Mouse (Mus musculus) brown adipose tissue, adult 24 weeks (tissue): ENCODE measurements around the gene Papss1. TPM values are rescaled to one million over a fixed set of nuclear protein-coding genes. Genes with fewer than 3 reads are reported as not detected.

ENCODE experiments used
- H3K27ac ChIP-seq: fragments of 200-500 bp; replicated peaks from 2 replicates; pipeline ENCODE4 v1.5.1; 2012; ENCODE audit warnings: low read depth, mild to moderate bottlenecking, low read length
- H3K4me1 ChIP-seq: fragments of 200-500 bp; 2 replicates; pipeline ENCODE4 v1.6.1; 2012; ENCODE audit warnings: low read length, mixed read lengths; ENCODE audit not compliant: control insufficient read depth, insufficient read depth, insufficient read length
- H3K4me3 ChIP-seq: fragments of 200-500 bp; 2 replicates; pipeline ENCODE4 v1.5.1; 2012; ENCODE audit warnings: low read depth, mild to moderate bottlenecking, low read length, moderate library complexity; ENCODE audit not compliant: insufficient read depth
- polyA plus RNA-seq: library from polyadenylated mRNA; stranded (reverse); fragments of >200 nt; gene quantifications from 2 replicates; pipeline ENCODE4 v1.2.4, GENCODE M21; 2012; ENCODE audit not compliant: missing spikeins, insufficient read depth, insufficient read length

Gene Papss1
- polyA plus RNA-seq, 1 experiment: 22.6 TPM

DNA sequence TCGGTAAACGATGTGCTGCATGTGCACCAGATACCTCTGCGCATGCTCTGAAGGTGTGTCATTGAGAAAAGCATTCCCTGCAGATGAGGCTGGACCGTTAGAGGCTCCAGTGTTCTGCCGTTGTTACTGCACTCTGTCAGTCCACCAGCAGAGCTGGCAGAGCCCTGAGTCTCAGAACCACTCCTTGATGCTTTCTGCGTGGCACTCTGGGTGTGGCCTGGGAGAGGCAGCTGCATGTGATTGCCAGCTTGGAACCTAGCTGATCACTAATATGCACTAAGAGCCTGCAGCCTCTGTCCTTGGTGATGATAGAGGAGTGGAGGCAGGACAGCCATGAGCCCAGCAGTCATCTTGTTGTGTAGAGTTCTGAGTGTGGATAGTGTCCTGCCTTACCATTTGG is 43.5 kb downstream of the Papss1 start:
- Histone ChIP-seq H3K27ac (no peak overlapping the region), H3K4me1 (peaks cover 2% of the 10 kb centered on the region; the same call in 1 of the 2 replicates)

DNA sequence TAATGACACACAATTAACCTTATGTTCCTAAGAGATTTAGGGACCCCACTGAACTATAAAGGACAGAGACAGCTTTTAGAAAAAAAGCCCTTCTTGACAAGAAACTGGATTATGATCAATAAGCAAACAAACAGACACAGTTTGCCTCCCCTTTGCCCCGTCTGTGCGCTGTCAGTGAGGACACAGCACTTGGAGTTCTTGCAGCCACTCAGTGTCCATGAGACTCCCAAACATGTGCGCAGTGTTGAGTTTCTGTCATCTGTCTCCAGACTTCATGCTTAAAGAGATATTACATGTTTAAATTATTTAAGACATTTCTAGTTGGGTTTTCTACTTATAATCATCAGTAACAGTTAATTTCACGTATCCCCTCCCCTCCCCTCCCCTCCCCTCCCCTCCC is 45.1 kb downstream of the Papss1 start:
- H3K4me3 ChIP-seq: no peak overlapping the region
- H3K4me1 ChIP-seq: peaks cover 2% of the 10 kb centered on the region; the same call in 1 of the 2 replicates
- no peak overlapping the region for H3K27ac ChIP-seq

More for the DNA sequence above, 43.5 kb downstream of the Papss1 start:
- H3K4me3 ChIP-seq: no peak overlapping the region

DNA sequence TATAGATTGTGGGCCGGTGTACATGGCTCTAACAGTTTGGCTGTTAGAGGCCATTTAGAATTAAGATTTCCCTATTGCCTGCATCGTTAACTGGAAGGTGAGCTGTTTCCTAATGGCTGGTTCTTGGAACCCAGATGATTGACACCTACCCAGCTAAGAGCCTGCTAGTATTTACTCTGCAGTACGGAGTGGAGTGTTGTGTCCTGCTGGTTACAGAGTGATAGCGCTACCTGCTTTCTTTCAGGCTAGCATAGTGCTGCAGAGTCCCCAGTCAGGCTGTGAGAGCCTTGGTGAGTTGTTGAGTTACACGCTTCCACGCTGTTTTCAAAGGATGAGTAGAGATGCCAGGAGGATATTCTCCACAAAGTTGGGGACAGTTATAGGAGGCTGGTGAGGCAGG is 46.0 kb downstream of the Papss1 start:
- H3K4me3 ChIP-seq: no peak overlapping the region
- H3K27ac ChIP-seq: no peak overlapping the region
- peaks cover 2% of the 10 kb centered on the region; the same call in 1 of the 2 replicates for H3K4me1 ChIP-seq

DNA sequence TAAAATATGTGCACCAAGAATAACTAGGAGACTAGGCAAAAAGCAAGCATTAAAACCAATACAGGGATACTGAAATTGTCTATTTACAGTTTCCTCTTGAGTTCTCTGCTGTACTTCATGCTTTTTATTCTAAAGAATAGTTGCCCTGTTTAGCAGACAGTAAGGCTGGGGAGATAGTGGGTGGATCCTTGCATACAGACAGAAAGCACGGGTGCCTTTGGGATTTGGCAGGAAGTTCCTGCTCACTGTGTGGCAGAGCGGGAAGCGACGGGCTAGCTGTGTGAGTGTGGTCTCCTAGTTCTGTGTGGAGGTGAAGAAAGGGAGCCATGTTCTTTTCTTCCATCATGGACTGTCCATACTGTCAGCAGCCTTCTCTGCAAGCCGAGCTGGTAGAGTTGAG is 48.3 kb downstream of the Papss1 start:
- no peak overlapping the region for H3K27ac ChIP-seq
- H3K4me3 ChIP-seq: no peak overlapping the region
- peaks cover 2% of the 10 kb centered on the region; the same call in 1 of the 2 replicates for H3K4me1 ChIP-seq

DNA sequence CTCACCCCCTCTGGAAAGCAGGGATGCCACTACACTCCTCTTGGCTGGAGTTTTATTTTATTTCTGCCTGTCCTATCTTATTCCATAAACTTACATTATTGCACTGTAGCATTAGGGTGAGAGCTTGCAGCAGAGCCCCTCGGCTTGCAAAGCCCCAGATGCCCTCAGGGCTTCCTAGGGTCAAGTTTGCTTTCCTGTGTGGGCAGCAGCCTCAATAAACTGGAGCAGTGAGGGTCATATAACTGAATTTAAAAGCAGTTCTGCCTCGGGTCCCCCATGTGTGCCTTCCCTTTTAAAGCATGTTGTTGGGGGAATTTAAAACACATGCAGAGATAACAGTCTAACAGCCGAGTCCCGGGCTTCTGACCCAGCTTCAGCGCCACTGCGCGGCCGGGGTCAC is 49.5 kb downstream of the Papss1 start:
- Histone ChIP-seq H3K27ac (no peak overlapping the region), H3K4me1 (peaks cover 2% of the 10 kb centered on the region; the same call in 1 of the 2 replicates), H3K4me3 (no peak overlapping the region)

DNA sequence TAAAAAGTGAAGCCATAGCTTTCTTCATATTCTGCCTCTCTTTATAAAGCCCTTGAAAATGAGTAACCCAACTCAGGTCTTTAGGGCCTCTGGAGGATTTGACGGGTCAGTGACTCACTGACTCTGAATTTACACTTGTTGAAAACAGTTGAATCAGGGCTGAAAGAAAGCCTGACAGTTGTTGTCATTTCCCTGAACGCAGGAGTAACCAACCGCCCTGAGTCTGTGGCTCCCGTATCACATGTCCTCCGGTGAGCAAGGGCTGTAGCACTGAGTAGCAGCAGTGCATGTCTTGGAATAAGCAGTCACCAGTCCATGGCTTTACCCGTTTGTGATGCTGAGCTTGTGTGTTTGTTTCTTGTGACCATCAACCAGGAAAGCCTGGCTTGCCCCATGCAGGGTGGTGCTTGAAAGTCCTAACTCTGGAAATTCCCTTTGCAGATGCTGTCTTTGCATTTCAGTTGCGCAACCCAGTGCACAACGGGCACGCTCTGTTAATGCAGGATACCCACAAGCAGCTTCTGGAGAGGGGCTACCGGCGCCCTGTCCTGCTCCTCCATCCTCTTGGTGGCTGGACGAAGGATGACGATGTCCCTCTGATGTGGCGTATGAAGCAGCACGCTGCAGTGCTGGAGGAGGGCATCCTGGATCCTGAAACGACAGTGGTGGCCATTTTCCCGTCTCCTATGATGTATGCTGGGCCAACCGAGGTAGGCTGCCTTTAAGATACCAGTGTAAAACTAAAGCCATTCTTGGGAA is 54.2 kb downstream of the Papss1 start:
- no peak overlapping the region for H3K4me3 ChIP-seq
- H3K27ac ChIP-seq: no peak overlapping the region
- no peaks in the 10 kb centered on the region for H3K4me1 ChIP-seq

DNA sequence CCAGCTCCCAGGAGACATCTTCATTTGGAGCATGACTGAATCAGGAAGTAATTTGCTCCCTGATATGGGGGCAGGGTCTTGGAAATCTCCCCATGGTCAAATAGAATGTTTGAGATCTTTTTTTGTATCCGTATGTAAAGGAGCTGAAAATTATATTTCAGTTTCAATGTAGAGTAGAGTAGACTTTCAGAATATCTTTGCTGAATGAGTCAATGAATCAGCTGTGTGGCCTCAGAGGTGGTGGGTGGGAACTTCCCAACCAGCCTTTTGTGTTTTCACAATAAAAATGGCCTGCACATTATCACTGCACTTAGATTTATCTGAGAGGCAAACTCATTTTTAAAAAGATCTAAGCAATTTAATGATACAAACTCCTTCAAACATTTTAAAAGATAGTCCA is 58.6 kb downstream of the Papss1 start:
- no peak overlapping the region for H3K4me3 ChIP-seq
- H3K27ac ChIP-seq: no peak overlapping the region
- no peaks in the 10 kb centered on the region for H3K4me1 ChIP-seq

DNA sequence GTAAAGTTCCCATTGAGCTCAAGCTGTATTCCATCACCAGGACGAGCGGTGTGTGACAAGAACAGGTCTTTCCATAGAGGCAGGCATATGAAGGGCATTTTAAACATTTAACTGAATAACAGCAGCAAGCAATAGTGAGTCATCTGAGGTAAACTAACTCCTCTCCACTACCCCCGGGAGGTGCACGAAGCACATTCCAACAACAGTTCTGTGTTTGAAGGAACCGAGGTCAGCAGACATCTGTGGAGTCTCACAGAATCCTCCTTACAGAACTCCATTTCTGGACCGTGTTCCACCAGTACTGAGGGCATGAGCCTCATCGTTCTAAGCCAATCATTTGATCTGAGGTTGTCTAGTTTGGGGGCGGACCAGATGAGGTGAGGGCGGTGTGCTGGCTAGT is 59.5 kb downstream of the Papss1 start:
- no peak overlapping the region for H3K27ac ChIP-seq
- no peak overlapping the region for H3K4me3 ChIP-seq
- H3K4me1 ChIP-seq: no peaks in the 10 kb centered on the region

DNA sequence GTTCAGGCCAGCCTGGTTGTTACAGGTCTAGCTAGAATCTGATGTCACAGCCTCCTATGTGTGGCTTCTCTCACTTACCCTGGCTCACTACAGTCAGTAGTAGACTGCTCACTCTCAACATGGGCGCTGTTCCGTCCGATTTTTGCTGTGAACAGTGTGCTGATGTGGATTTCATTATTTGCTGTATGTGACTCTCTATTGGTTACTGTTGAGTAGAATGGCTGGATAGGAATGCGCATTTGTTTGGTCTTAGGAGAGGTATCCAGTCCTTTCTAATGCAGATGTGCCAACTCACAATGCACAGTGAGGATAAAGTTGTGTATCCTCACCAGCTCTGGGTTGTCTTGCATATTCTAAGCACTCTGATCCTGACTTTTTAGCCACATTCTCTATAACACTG is 62.9 kb downstream of the Papss1 start:
- Histone ChIP-seq H3K27ac (no peak overlapping the region), H3K4me1 (peaks cover 2% of the 10 kb centered on the region; the same call in 1 of the 2 replicates), H3K4me3 (no peak overlapping the region)

DNA sequence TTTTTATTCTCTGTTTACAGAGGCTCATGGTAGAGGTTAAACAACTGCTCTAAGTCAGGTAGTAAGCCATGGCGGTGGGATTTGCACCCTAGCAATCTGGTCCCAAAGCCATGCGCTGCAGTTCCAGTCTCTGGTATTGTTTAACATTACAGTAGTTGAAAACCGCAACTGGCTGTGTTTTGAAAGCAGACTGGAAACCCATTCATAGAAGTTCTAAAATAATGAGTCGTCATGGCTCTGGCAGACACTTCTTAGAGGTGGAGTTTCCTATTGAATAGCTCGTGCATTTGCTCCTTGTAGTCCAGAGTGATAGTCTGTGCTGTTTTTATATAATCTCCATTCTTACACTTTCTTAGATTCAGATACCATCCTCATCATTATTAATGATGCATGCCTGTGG is 63.7 kb downstream of the Papss1 start:
- peaks cover 2% of the 10 kb centered on the region; the same call in 1 of the 2 replicates for H3K4me1 ChIP-seq
- H3K4me3 ChIP-seq: no peak overlapping the region
- H3K27ac ChIP-seq: no peak overlapping the region

DNA sequence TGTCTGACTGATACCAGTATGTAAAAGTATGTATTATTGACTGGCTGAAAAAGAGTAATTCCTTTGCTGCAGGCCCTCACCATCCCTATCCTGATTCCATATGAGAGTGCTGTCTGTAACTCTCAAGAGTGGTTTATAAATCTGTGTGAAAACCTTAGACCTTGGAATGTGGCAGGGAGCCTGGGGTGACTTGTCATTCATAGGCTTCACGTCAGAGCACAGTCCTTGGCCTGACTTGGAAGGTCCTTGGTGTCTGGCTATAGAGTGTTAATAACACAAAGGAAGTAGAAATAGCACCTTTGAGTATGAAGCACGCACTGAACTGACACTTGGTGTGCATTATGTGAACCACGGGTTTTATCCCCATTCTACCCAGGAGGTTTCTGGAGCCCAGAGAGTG is 64.4 kb downstream of the Papss1 start:
- no peak overlapping the region for H3K4me3 ChIP-seq
- H3K27ac ChIP-seq: no peak overlapping the region
- peaks cover 2% of the 10 kb centered on the region; the same call in 1 of the 2 replicates for H3K4me1 ChIP-seq

DNA sequence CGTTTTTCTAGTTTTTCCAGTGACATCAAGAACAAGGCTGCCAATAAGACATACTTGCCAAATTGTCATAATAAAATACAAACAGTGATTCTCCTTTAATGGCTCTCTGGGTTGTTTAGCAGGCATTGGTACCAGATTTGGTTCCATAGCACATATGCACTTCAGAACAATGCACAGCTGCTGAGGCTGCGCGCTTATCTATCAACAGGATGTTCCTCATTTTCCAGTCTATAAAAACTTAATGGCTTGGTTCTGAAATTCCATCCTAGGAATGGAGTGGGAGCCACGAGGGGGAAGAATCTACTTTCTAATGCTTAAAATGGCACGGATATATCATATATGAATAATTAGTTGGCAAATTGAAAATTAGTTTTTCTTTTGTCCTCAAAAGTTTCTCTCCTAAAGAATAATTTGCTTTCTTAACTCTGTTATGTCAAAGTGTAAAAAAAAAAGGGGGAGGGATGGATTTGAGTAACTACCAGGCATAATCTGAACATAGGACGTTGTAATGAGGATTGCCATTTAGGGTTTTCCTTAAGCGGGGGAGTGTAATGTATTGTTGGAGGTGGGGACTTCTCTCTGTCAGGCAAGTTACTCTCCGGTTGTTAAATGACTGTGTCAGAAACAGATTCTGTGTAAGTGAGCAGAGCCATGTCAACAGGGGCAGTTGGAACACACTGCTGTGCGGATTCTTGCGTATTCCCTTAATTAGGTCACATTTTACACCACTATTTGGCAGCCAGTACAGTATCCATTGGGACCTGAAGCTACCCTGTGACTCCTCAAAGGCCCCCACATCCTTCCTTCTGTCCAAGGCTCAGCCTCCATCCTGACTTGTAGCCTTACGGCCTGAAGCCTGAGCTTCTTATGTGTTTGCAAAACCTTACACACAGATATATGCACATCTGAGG is 66.1 kb downstream of the Papss1 start:
- Histone ChIP-seq H3K27ac (no peak overlapping the region), H3K4me1 (peaks cover 2% of the 10 kb centered on the region; the same call in 1 of the 2 replicates), H3K4me3 (no peak overlapping the region)

DNA sequence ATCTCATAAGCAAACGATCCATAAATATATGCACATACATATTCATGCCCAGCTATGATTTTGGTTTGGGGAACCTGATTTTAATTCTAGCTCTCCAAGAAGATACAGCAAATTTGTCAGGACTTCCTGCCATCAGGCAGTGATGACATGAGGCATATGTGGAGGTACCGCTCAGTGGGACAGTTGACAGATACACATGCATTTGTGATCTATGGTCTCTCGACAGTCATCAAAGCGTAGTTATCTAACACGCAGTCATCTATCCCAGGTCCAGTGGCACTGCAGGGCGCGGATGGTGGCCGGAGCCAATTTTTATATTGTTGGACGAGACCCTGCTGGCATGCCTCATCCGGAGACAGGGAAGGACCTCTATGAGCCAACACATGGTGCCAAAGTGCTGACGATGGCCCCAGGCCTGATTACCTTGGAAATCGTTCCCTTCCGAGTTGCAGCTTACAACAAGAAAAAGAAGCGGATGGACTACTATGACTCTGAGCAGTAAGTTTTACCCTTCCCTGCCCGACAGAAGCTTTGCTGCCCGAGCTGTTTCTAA is 66.8 kb downstream of the Papss1 start:
- Histone ChIP-seq H3K4me3 (no peak overlapping the region), H3K4me1 (peaks cover 2% of the 10 kb centered on the region; the same call in 1 of the 2 replicates), H3K27ac (no peak overlapping the region)

DNA sequence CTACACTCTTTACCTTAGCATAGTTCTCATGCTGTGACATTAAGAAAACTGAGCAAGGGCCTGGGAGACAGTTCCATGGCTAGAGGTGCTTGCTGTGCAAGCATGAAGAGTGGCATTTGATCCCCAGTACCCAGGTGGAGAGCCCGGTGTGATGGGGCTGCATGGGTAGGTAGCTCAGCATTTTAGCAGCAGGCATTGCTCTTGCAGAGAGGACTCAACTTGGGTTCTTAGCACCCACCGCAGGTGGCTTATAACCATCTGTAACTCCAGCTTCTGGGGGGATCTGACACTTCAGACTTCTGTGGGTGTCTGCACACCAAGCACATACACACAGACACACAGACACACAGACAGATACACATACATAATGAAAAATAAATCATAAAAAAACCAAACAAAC is 69.5 kb downstream of the Papss1 start:
- Histone ChIP-seq H3K4me1 (peaks cover 8% of the 10 kb centered on the region), H3K27ac (no peak overlapping the region), H3K4me3 (no peak overlapping the region)

DNA sequence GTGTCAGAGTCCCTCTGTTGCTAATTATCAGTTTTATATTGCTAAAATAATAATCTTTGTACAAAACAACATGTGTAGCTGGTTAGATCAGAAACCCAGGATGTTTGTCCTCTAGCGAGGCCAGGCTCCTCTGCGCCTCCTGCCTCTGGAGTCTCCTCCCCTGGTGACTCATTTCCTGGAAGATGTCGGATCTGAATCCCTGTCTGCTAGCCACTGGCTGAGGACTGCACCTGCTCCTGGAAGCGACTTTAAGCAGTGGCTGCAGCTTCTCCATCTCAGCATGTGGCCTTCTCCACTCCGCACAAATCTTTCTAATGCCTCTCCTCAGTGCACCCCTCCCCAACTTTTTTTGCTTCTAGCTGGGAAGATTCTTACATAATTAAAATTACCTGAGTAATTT is 71.6 kb downstream of the Papss1 start:
- no peak overlapping the region for H3K27ac ChIP-seq
- no peak overlapping the region for H3K4me3 ChIP-seq
- H3K4me1 ChIP-seq: peaks cover 8% of the 10 kb centered on the region
